Mouse (Mus musculus) lung, adult 2 months (tissue): ENCODE measurements at regions not wholly inside any gene's neighbourhood (a gene's known extent, or its start where the extent isn't known, plus 50 kb on each side); places are given as distances from the start of the nearest gene placed in this dataset.

ENCODE experiments used
- CTCF ChIP-seq: fragments of 200-500 bp; IDR thresholded peaks from 2 replicates; pipeline ENCODE4 v1.5.1; 2011; ENCODE audit warnings: mild to moderate bottlenecking, low read length, control low read depth; ENCODE audit not compliant: insufficient read depth
- POLR2A ChIP-seq: fragments of 200-500 bp; IDR thresholded peaks from 2 replicates; pipeline ENCODE4 v1.6.1; 2011; ENCODE audit warnings: low read depth, mild to moderate bottlenecking, control low read depth, low read length, borderline replicate concordance; ENCODE audit errors: extremely low read depth

GRCm38 (mm10) chr2:48705805-48706150 is 108.1 kb upstream of the Acvr2a start:
- TF ChIP-seq CTCF = no peak
- no peak for TF ChIP-seq POLR2A
